10 mouse cellular contexts compared by ENCODE assay signal in the genomic region with DNA sequence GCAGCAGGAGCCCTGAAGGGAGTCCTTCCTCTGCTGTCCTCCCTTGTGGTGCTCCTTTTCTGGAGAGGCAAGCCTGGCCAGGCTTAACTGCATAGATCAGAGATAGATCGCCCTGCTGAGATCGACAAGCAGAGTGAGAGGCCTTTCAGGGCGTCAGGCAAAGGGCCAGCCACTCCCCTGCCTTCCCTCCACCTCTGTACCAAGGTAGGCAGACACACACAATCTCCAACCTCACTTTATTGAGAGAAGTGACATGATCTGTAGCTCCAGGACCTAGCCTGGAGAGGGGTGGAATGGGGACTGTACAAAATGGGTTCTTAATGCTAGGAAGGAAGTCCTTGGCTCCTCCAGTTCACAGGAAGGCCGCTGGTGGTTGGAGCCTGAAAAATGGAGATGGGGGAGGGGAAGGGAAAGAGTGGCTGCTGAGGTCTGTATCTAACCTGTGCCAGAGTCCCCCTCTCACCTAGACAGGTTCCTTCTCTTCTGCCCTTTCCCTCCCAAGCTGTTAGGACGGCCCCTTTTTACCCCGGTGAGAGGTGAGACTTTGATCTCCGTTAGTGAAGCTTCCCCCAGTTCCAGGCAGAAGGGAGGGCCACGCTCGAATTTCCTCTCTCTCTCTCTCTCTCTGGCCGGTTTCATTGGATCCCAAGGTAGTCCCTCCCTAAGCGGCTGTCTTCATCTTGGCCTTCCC. TPM values are rescaled to one million over a fixed set of nuclear protein-coding genes. Genes with fewer than 3 reads are reported as not detected.
DNase-seq lines count a peak whose midpoint lies in the region; ATAC-seq and TF ChIP-seq lines count a peak whose summit lies in the region.
"Had no signal": no experiment of that assay in that cellular context is flagged by ENCODE, and none has a peak within 500 bp of the region (broad histone marks: within the 10 kb centered on the region; RNA-seq: fewer than 3 reads in every experiment).

No protein-coding gene starts in this region.

- no peak for TF ChIP-seq POLR2A in myocyte (IDR thresholded peaks at IDR 0.05; ENCODE audit: insufficient read length, low read depth)

- WGBS in forebrain, embryonic 11.5 days = 9% methylated on average over 11 of the region's 11 CpGs
- 6% methylated on average over 11 of the region's 11 CpGs for WGBS in forebrain, embryonic 13.5 days
- 6% methylated on average over 11 of the region's 11 CpGs for whole genome bisulfite sequencing in midbrain, embryonic 12.5 days
- WGBS in midbrain, embryonic 15.5 days = 13% methylated on average over 11 of the region's 11 CpGs
- WGBS in kidney, embryonic 14.5 days = 4% methylated on average over 11 of the region's 11 CpGs

- no peak overlapping the region for H3K4me3 ChIP-seq in forebrain, embryonic 11.5 days (ENCODE audit: low read depth, low read length)
- H3K4me3 ChIP-seq in forebrain, embryonic 13.5 days = no peak overlapping the region
- no peak overlapping the region for H3K4me3 ChIP-seq in midbrain, embryonic 12.5 days
- no peak overlapping the region for H3K4me3 ChIP-seq in midbrain, embryonic 15.5 days
- no peak overlapping the region for H3K4me3 ChIP-seq in kidney, embryonic 14.5 days (ENCODE audit: low read length)
- H3K4me3 ChIP-seq in myocyte = no peak overlapping the region

- H3ac ChIP-seq in myocyte (ENCODE audit: control insufficient read depth, insufficient read length) = no peak overlapping the region

- H3K79me2 ChIP-seq in myocyte (ENCODE audit: control insufficient read depth, insufficient read depth) = no peaks in the 10 kb centered on the region

- no peak overlapping the region; the same call in 1 of the 2 replicates for H3K27ac ChIP-seq in forebrain, embryonic 11.5 days (ENCODE audit: low read depth, low read length)
- no peak overlapping the region for H3K27ac ChIP-seq in forebrain, embryonic 13.5 days
- no peak overlapping the region for H3K27ac ChIP-seq in midbrain, embryonic 12.5 days (replicated peaks)
- no peak overlapping the region for H3K27ac ChIP-seq in midbrain, embryonic 15.5 days
- H3K27ac ChIP-seq in kidney, embryonic 14.5 days (ENCODE audit: low read depth, low read length) = no peak overlapping the region

- no peak overlapping the region; the same call in 1 of the 2 replicates for H3K9ac ChIP-seq in forebrain, embryonic 11.5 days (ENCODE audit: low read length)
- no peak overlapping the region for H3K9ac ChIP-seq in forebrain, embryonic 13.5 days
- 0 out of 2 replicates have a peak overlapping the region, but pooled peaks have one; percentile 28 for H3K9ac ChIP-seq in midbrain, embryonic 12.5 days (replicated peaks)
- H3K9ac ChIP-seq in midbrain, embryonic 15.5 days = no peak overlapping the region
- H3K9ac ChIP-seq in kidney, embryonic 14.5 days (ENCODE audit: low read depth, low read length) = no peak overlapping the region

- no peak for DNase-seq in forebrain, embryonic 11.5 days (ENCODE audit: low spot score)
- no peak for DNase-seq in adrenal gland, adult 18-20 months (ENCODE audit: low spot score in 2 of 2)
- no peak for DNase-seq in ovary, postnatal 14 days (ENCODE audit: low spot score)
- DNase-seq: thymus, postnatal 25 days had no signal

- peak overlapping the region; percentile 15; the same call in 1 of the 2 replicates for H3K4me2 ChIP-seq in forebrain, embryonic 11.5 days (ENCODE audit: low read depth, low read length, severe bottlenecking)
- no peak overlapping the region for H3K4me2 ChIP-seq in forebrain, embryonic 13.5 days
- peak overlapping the region; percentile 22 for H3K4me2 ChIP-seq in midbrain, embryonic 12.5 days (replicated peaks)
- no peak overlapping the region for H3K4me2 ChIP-seq in midbrain, embryonic 15.5 days
- H3K4me2 ChIP-seq in kidney, embryonic 14.5 days (replicated peaks; ENCODE audit: low read depth, low read length) = peak overlapping the region; percentile 33; the same call in 1 of the 2 replicates
- H3K4me2 ChIP-seq in myocyte (ENCODE audit: low read depth) = no peak overlapping the region

- H3K27me3 ChIP-seq in forebrain, embryonic 11.5 days (ENCODE audit: control insufficient read depth, insufficient read depth, low read length) = peaks cover 54% of the 10 kb centered on the region
- H3K27me3 ChIP-seq in forebrain, embryonic 13.5 days = peaks cover 60% of the 10 kb centered on the region
- H3K27me3 ChIP-seq in midbrain, embryonic 12.5 days = peaks cover 58% of the 10 kb centered on the region
- peaks cover 48% of the 10 kb centered on the region for H3K27me3 ChIP-seq in midbrain, embryonic 15.5 days (replicated peaks)
- H3K27me3 ChIP-seq in kidney, embryonic 14.5 days (ENCODE audit: control insufficient read depth, insufficient read depth, low read length) = peaks cover 53% of the 10 kb centered on the region
- no peaks in the 10 kb centered on the region for H3K27me3 ChIP-seq in myocyte (ENCODE audit: control insufficient read depth, insufficient read depth, insufficient read length)

- H3K9me3 ChIP-seq in forebrain, embryonic 11.5 days (ENCODE audit: control insufficient read depth, low read length) = no peaks in the 10 kb centered on the region
- no peaks in the 10 kb centered on the region for H3K9me3 ChIP-seq in forebrain, embryonic 13.5 days (replicated peaks)
- no peaks in the 10 kb centered on the region for H3K9me3 ChIP-seq in midbrain, embryonic 12.5 days
- no peaks in the 10 kb centered on the region for H3K9me3 ChIP-seq in midbrain, embryonic 15.5 days
- H3K9me3 ChIP-seq in kidney, embryonic 14.5 days (ENCODE audit: control insufficient read depth, low read length) = no peaks in the 10 kb centered on the region

- ATAC-seq in forebrain, embryonic 11.5 days (replicated peaks; ENCODE audit: low FRiP score) = no peak
- no peak for ATAC-seq in forebrain, embryonic 13.5 days
- no peak for ATAC-seq in midbrain, embryonic 12.5 days (ENCODE audit: low FRiP score, low read depth)
- ATAC-seq in midbrain, embryonic 15.5 days (replicated peaks) = no peak
- ATAC-seq in kidney, embryonic 14.5 days (ENCODE audit: low FRiP score, low TSS enrichment) = no peak

- peaks cover 6% of the 10 kb centered on the region; the same call in 1 of the 2 replicates for H3K4me1 ChIP-seq in forebrain, embryonic 11.5 days (replicated peaks; ENCODE audit: control insufficient read depth, insufficient read depth, low read length)
- peaks cover 12% of the 10 kb centered on the region for H3K4me1 ChIP-seq in forebrain, embryonic 13.5 days
- H3K4me1 ChIP-seq in midbrain, embryonic 12.5 days = peaks cover 14% of the 10 kb centered on the region
- H3K4me1 ChIP-seq in midbrain, embryonic 15.5 days = peaks cover 17% of the 10 kb centered on the region
- H3K4me1 ChIP-seq in kidney, embryonic 14.5 days (ENCODE audit: control insufficient read depth, insufficient read depth, low read length) = peaks cover 7% of the 10 kb centered on the region

- H3K36me3 ChIP-seq in forebrain, embryonic 11.5 days (ENCODE audit: control insufficient read depth, insufficient read depth, low read length) = peaks cover 9% of the 10 kb centered on the region; the same call in 1 of the 2 replicates
- H3K36me3 ChIP-seq in forebrain, embryonic 13.5 days (ENCODE audit: poor library complexity, severe bottlenecking) = peaks cover 40% of the 10 kb centered on the region
- peaks cover 34% of the 10 kb centered on the region for H3K36me3 ChIP-seq in midbrain, embryonic 12.5 days
- no peaks in the 10 kb centered on the region for H3K36me3 ChIP-seq in midbrain, embryonic 15.5 days (replicated peaks)
- H3K36me3 ChIP-seq in kidney, embryonic 14.5 days (ENCODE audit: control insufficient read depth, insufficient read depth, low read length) = peaks cover 32% of the 10 kb centered on the region
- peaks cover 15% of the 10 kb centered on the region for H3K36me3 ChIP-seq in myocyte (ENCODE audit: control insufficient read depth, insufficient read depth)

RNA-seq across cellular contexts. Expression of a gene that starts 3.6 kb away (rescaled TPM):
- 0.12 TPM in 1 of 2 replicates, not detected in the other for polyA plus RNA-seq in forebrain, embryonic 11.5 days (2014; fragmentation: Nextera tagmentation; extraction: Ambion mirVana)
- 0.39 TPM in 1 of 2 replicates, not detected in the other for polyA plus RNA-seq in forebrain, embryonic 13.5 days (2015; fragmentation: Nextera tagmentation; extraction: Ambion mirVana)
- 18.2 and 19.9 TPM in 2 replicates for polyA plus RNA-seq in midbrain, embryonic 12.5 days (2016; fragmentation: Nextera tagmentation; extraction: Ambion mirVana)
- 12.4 and 15.3 TPM in 2 replicates for polyA plus RNA-seq in midbrain, embryonic 15.5 days (2015; fragmentation: Nextera tagmentation; extraction: Ambion mirVana)
- 0.43 and 1.3 TPM in 2 replicates for polyA plus RNA-seq in kidney, embryonic 14.5 days (2014; fragmentation: Nextera tagmentation; extraction: Ambion mirVana)
- polyA plus RNA-seq in myocyte (2012; fragmentation: generic; extraction: Trizol) = 0.10 TPM
- total RNA-seq in adrenal gland, adult 18-20 months (2021) = not detected
- polyA plus RNA-seq: large intestine, adult 2 months had no signal

RNA-seq across cellular contexts. Expression of a gene that starts 9.0 kb away (rescaled TPM):
- 0.16 and 0.40 TPM in 2 replicates for polyA plus RNA-seq in forebrain, embryonic 11.5 days (2014; fragmentation: Nextera tagmentation; extraction: Ambion mirVana)
- 0.25 and 0.84 TPM in 2 replicates for polyA plus RNA-seq in forebrain, embryonic 13.5 days (2015; fragmentation: Nextera tagmentation; extraction: Ambion mirVana)
- polyA plus RNA-seq in midbrain, embryonic 12.5 days (2016; fragmentation: Nextera tagmentation; extraction: Ambion mirVana) = 1.9 and 2.2 TPM in 2 replicates
- polyA plus RNA-seq in midbrain, embryonic 15.5 days (2015; fragmentation: Nextera tagmentation; extraction: Ambion mirVana) = 2.0 and 2.1 TPM in 2 replicates
- 5.4 and 7.1 TPM in 2 replicates for polyA plus RNA-seq in kidney, embryonic 14.5 days (2014; fragmentation: Nextera tagmentation; extraction: Ambion mirVana)
- polyA plus RNA-seq in myocyte (2012; fragmentation: generic; extraction: Trizol) = 0.78 TPM
- total RNA-seq in adrenal gland, adult 18-20 months (2021) = 1 to 10 TPM; 2.5 to 8.4 TPM

RNA-seq across cellular contexts. Expression of a gene that starts 9.6 kb away (rescaled TPM):
- 38.8 and 40.2 TPM in 2 replicates for polyA plus RNA-seq in forebrain, embryonic 11.5 days (2014; fragmentation: Nextera tagmentation; extraction: Ambion mirVana)
- 37.8 and 38.6 TPM in 2 replicates for polyA plus RNA-seq in forebrain, embryonic 13.5 days (2015; fragmentation: Nextera tagmentation; extraction: Ambion mirVana)
- polyA plus RNA-seq in midbrain, embryonic 12.5 days (2016; fragmentation: Nextera tagmentation; extraction: Ambion mirVana) = 33.2 and 38.3 TPM in 2 replicates
- 4.9 and 6.6 TPM in 2 replicates for polyA plus RNA-seq in midbrain, embryonic 15.5 days (2015; fragmentation: Nextera tagmentation; extraction: Ambion mirVana)
- 27.3 and 31.7 TPM in 2 replicates for polyA plus RNA-seq in kidney, embryonic 14.5 days (2014; fragmentation: Nextera tagmentation; extraction: Ambion mirVana)
- polyA plus RNA-seq in myocyte (2012; fragmentation: generic; extraction: Trizol) = 18.6 TPM
- not detected for total RNA-seq in adrenal gland, adult 18-20 months (2021)

RNA-seq across cellular contexts. Expression of a gene that starts 29.0 kb away (rescaled TPM):
- polyA plus RNA-seq in forebrain, embryonic 11.5 days (2014; fragmentation: Nextera tagmentation; extraction: Ambion mirVana) = 0.19 and 0.94 TPM in 2 replicates
- 0.94 and 1.6 TPM in 2 replicates for polyA plus RNA-seq in forebrain, embryonic 13.5 days (2015; fragmentation: Nextera tagmentation; extraction: Ambion mirVana)
- polyA plus RNA-seq in midbrain, embryonic 12.5 days (2016; fragmentation: Nextera tagmentation; extraction: Ambion mirVana) = 5.4 and 8.1 TPM in 2 replicates
- polyA plus RNA-seq in midbrain, embryonic 15.5 days (2015; fragmentation: Nextera tagmentation; extraction: Ambion mirVana) = 5.7 and 10.3 TPM in 2 replicates
- polyA plus RNA-seq in kidney, embryonic 14.5 days (2014; fragmentation: Nextera tagmentation; extraction: Ambion mirVana) = 0.13 and 0.31 TPM in 2 replicates
- polyA plus RNA-seq in myocyte (2012; fragmentation: generic; extraction: Trizol) = 0.98 TPM
- total RNA-seq in adrenal gland, adult 18-20 months (2021) = under 1 TPM; 0.51 to 0.56 TPM

RNA-seq across cellular contexts. Expression of a gene that starts 41.7 kb away (rescaled TPM):
- 60.3 and 60.7 TPM in 2 replicates for polyA plus RNA-seq in forebrain, embryonic 11.5 days (2014; fragmentation: Nextera tagmentation; extraction: Ambion mirVana)
- 44.6 and 46.2 TPM in 2 replicates for polyA plus RNA-seq in forebrain, embryonic 13.5 days (2015; fragmentation: Nextera tagmentation; extraction: Ambion mirVana)
- 65.3 and 73.7 TPM in 2 replicates for polyA plus RNA-seq in midbrain, embryonic 12.5 days (2016; fragmentation: Nextera tagmentation; extraction: Ambion mirVana)
- 33.0 and 35.4 TPM in 2 replicates for polyA plus RNA-seq in midbrain, embryonic 15.5 days (2015; fragmentation: Nextera tagmentation; extraction: Ambion mirVana)
- polyA plus RNA-seq in kidney, embryonic 14.5 days (2014; fragmentation: Nextera tagmentation; extraction: Ambion mirVana) = 51.5 and 55.2 TPM in 2 replicates
- 39.1 TPM for polyA plus RNA-seq in myocyte (2012; fragmentation: generic; extraction: Trizol)
- total RNA-seq in adrenal gland, adult 18-20 months (2021) = 10 to 100 TPM; 10.4 to 10.6 TPM

Comparison
In these comparisons a context has a peak if more than half of its experiments do, and no peak if none do; other contexts are left out.
1. H3K4me2 ChIP-seq: peak in forebrain, embryonic 11.5 days (single experiment), midbrain, embryonic 12.5 days (single experiment) and kidney, embryonic 14.5 days (single experiment); none in forebrain, embryonic 13.5 days (single experiment), midbrain, embryonic 15.5 days (single experiment) and myocyte (single experiment).